Mouse (Mus musculus): ENCODE measurements around the gene Tmem179b.
A peak's percentile ranks its signal among the peaks of the same experiment; 100 is the strongest.

Gene Tmem179b

DNA sequence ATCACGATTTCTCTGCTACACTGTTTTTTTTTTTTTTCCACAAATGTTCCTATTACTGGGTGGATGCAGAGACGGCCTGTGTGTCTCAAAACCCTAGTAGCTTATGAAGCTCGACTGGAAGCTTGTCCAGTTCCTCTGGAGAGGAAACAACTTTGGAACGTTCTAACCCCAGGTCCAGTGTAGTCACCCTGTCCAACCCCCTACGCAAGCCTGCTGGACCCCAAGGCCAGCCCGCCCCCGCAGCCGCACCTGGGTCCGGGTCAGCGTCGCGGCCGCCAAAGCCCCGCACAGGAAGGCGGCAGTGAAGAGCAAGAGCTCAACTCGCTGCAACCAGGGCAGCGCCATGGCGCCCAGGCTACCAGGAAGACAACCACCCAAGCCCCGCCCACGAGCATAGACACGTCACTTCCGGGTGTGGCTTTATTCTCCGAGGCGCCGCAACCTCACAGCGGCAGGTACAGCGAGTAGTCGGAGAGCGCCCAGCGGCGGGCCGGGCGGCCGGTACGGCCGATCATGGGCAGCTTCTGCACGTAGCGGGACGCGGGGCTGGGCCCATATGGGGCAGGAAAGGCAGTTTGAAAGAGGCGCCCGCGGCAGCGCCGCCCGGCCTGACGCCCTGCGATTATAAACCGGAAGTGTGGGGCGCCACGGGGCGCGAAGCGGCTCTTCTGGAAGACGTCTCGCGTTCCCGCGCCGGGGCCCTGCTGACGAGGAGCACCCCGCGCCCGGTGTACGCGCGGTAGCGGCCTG is at the start of gene Tmem179b:
Tmem179b (minus strand) TSS at position 382 of the 750 bp plus-strand sequence.
- DNase-seq (ENCODE audit: low read depth, low spot score): peak; percentile 97

DNA sequence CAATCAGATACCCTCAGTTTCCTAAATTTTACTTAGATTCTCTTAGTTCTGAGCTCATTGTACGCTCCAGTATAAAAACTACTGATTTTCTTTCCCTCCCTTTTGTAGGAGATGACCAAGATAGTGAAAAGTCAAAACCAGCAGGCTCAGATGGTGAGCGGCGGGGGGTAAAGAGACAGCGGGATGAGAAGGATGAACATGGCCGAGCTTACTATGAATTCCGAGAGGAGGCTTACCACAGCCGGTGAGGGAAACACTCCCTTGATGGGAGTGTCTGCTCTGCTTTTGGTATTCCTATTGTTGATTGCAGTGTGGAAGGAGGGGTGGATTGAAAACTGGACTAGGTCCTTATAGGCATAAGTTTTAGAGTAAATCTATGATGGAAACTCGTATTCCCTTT is 48.4 kb upstream of the Tmem179b start:
- DNase-seq (ENCODE audit: low read depth, low spot score): no peak

DNA sequence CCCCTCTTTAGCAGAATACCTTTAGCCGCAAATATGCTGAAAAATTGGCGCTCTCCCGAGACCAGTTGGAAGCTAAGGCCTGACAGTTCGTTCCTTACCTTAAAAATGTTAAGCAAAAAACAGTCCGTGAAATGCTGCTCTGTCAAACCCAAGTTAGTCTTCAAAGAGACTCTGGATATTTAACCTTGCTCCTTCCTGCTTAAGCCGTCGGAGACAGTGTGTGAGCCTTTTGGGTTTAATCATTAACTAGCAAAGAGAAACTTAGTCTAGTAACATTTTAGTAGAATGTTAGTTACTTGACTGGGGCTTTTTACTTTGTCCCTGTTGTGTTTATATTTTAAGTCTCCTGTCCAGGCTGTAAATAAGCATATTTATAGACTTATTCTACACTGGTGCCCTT is 46.9 kb upstream of the Tmem179b start:
- no peak for DNase-seq (ENCODE audit: low read depth, low spot score)

DNA sequence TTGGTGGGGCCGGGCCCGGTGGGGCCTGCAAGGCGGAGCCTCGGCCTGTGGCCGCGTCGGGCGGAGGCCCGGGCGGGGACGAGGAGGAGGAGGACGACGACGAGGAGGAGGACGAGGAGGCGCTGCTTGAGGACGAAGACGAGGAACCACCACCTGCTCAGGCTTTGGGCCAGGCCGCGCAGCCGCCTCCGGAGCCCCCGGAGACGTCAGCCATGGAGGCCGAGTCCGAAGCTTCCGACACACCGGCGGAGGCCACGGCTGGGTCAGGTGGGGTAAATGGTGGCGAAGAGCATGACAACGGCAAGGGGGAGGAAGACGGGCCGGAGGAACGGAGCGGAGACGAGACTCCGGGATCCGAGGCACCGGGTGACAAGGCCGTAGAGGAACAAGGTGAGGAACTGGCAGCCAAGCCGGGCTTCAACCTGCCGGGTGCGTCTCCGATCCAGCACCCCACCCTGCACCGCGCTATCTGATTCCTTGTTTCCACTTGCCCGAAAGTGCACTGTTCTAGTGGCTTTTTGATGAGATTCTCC is 46.2 kb upstream of the Tmem179b start:
- no peak for DNase-seq (ENCODE audit: low read depth, low spot score)

DNA sequence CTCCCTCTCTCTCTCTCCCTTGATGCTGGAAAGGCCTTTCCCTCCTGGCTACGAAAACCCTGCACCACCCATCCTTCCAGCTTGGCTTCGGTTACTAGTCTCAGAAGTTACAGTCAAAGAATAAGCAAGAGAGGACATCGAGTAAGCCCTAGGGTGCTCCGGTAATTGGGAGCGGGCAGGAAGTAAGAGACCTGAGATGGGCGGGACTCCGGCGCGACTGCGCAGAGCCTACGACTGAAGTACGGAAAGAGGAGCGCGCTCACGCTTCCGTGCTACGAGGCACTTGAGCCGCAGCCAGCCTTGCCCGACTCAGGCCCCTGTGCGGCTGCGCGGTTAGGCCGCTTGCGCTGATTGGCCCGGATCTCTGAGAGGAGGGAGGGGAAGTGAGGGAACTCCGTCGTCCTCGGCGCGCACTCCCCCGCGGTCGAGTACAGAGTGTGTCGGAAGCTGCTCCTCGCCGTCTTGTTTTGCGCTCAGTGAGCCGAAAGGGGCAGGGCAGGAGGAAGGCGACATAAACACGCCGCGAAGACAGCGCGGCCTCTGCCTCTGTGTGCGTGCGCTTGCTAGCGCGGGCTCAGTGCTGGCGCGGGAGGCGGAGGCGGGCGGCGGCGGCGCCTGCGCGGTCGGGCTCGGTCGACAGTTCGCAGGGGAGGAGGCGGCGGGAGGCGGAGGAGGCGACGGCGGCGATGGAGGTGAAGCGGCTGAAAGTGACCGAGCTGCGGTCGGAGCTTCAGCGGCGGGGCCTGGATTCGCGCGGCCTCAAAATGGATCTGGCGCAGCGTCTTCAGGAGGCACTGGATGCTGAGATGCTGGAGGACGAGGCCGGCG is 45.5 kb upstream of the Tmem179b start, which contains the start of gene Hnrnpul2:
Hnrnpul2 (plus strand) TSS at position 415 of the 828 bp plus-strand sequence.
- DNase-seq (ENCODE audit: low read depth, low spot score): peak; percentile 100

DNA sequence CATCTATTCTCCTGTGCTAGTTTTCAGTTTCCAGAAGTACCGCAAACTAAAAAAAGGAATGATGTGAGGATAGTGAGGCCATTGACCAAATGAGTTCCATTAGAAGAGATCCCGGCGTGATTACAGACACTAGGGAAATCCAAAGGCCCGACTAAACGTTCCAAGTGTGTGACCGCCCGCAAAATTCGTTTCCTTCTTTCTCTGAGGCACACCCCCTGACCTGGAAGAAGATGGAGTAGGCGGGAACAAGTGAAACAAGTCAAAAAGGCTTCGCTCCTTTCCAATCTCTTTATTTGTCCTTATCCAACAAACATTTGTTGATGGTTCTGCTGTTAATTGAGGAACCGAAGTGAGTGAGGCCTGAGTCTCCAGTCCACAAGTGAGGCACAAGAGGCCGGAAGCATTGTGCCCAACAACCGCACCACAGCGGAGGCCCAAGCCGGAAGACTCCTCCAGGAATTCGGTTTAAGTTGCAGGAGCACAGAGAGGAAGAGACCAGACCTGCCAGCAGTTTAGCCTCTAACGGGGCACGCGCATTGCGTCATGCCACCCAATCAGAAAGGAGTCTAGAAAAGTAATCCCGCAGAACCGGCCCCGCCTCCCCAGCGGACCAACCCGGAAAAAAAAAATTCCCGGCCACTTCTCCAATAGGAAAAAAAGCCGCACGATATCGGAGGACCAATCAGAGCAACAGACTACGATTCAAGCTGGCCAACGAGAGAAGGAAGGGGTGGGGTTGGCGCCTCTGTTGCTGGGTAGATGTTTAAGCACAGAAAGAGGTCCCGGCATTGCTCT is 44.7 kb upstream of the Tmem179b start, which contains the start of gene Ttc9c:
Ttc9c (minus strand) TSS at position 533 of the 795 bp plus-strand sequence.
- peak; percentile 99 for DNase-seq (ENCODE audit: low read depth, low spot score)

DNA sequence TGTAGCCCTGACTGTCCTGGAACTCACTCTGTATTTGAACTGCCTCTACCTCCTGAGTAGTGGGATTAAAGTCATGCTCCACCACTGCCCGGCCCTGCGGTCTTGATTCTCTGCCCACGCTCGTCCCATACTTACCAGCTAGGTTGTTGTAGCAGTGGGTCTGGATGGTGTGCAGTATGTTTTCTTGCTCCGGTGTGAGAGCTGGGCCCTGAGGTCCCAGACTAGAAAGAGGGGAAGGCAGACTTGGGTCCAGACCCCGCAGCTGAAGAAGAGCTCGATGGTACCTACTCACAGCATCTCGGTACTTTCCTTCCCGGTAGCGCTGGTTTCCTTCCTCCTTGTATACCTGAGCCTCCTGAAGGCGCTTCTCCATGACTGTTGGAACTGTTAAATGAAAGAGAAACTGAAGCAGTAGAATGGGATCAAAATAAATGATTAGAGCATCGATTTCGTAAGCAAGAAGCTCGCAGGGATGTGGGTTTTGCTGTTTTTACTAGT is 44.1 kb upstream of the Tmem179b start:
- DNase-seq (ENCODE audit: low read depth, low spot score): no peak

DNA sequence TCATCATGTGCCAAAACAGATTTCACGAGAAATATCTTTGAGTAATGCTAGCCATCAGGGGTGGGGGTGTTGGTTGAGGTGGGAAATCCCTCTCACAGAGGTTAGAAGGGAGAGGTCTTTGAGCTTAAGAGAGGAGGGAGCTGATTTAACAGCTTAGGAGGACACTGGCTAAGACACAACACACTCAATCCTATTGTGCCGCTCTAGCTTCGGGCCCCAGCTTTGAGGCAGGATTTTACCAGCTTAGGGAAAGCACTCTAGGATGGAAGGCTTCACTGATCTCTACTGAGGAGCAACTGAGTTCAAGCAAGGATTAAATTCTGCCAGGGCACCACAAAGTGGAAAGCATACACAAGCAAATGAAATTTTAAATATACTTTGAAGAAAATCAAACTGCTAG is 42.7 kb upstream of the Tmem179b start:
- no peak for DNase-seq (ENCODE audit: low read depth, low spot score)

DNA sequence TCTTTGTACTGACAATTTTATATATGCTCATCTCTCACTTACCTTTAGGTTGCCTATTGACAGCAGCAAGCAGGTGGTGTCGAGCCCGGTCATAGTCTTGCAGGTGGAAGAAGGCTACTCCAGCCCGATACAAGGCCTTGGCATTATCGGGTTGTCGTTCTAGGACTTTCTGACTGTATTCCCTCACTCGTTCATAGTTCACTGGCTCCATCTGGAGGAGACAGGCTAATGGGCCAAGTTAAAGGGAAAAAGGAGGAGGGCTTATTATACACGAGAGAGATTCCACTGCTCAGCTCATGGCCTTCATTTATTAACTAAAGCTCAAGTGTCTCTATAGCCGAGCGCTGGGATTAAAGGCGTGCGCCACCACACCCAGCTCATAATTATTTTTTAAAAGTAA is 41.5 kb upstream of the Tmem179b start:
- DNase-seq (ENCODE audit: low read depth, low spot score): no peak

DNA sequence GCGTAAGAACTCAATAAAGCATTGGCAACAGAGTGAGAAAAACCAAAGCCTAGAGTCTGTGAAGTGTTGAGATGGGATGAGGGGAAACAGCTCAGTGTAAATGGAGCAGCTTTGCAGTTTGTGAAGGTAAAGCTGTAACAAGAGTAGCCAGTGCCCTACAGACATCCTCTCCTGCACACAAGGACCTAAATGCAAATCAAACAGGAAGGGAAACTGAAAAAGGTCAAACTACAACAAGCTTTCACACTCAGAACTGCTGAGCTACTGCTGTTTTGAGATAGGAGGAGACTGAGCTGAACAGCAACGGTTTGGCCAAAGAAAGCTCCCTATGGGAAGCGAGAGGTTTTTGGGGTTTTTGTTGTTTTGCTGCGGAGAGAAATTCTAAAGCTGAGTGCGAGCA is 32.5 kb upstream of the Tmem179b start:
- no peak for DNase-seq (ENCODE audit: low read depth, low spot score)

DNA sequence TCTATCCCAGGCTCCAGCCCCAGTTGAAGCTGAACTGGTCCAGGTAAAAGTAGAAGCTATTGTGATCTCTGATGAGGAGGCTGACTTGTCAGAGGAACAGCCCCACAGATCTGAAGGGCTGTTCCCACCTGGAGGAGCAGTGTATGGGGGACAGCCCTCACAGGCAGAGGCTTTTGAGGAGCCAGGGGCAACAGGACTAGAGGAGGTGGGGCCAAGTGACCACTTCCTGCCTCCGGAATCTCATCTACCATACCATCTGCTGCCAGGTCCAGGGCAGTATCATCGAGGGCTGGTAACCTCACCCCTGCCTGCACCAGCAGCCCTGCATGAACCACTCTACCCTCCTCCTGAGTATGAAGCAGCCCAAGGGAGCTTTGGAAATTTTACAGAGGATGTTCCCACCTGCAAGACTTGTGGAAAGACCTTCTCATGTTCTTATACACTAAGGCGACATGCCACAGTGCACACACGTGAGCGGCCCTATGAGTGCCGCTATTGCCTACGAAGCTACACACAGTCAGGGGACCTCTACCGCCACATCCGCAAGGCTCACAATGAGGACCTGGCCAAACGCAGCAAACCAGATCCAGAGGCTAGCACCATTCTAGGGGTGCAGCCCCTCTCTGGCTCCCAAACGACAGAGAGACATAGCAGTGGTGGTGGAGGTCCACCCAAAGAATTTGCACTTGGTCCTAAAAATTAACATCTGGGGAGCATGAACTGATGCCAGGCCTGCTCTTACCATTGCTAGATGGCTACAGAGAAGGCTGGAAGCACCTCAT is 29.8 kb upstream of the Tmem179b start:
- DNase-seq (ENCODE audit: low read depth, low spot score): no peak

DNA sequence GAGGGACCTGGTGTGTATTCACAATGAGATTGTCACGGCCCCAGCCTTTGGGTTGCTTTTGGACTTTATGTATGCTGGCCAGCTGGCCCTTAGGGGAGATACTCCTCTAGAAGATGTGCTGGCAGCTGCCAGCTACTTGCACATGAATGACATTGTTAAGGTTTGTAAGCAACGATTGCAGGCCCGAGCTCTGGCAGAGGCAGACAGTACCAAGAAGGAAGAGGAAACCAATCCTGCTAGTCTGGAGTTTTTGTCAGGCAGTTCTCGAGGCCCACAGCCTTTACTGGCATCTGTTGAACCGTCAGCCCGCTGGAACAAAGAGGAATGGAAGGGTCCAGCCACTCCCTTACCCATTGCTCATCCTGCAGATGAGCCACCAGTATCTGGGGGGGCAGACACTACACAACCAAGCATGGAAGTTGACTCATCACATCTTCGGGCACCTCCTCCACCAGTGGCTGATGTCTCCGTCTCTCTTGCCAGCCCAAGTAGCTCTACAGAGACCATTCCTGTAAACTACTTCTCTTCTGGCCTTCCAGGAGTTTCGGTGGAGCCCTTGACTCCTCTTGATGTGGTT is 29.0 kb upstream of the Tmem179b start:
- DNase-seq (ENCODE audit: low read depth, low spot score): no peak

DNA sequence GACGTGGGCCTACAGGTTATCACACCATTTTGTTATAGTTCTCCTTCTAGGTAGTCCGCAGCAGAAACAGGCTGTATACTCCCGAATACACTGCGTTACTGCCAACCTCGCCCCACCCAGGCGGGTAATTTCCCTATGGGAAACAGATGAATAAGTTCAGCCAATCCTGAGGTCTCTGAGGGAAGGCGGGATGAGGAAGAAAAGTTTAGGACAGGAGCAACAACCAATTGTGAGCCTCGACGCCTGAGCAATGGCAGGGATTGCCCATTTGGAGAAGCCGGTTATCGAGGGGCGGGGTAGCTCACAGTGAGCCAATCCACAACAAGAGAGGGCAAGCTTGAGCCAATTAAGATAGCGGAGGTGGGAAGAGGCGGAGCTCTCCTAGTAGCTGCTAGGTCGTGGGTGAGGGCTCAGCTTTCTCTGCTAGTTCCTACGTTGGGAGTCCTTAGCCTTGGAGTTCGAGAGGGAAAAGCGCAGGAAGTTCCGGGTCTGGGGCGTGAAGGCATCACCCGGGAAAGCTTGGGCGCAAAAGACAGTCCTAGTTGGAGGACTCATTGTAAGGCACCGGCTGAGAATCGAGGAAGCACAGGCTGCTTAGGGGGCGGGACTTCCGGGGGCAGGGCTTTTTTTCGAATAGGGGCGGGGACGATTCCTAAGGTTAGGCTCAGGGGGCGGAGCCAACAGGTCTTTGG is 28.0 kb upstream of the Tmem179b start, which contains the start of gene Zbtb3:
Zbtb3 (plus strand) TSS at position 426 of the 692 bp plus-strand sequence.
- peak; percentile 100 for DNase-seq (ENCODE audit: low read depth, low spot score)

DNA sequence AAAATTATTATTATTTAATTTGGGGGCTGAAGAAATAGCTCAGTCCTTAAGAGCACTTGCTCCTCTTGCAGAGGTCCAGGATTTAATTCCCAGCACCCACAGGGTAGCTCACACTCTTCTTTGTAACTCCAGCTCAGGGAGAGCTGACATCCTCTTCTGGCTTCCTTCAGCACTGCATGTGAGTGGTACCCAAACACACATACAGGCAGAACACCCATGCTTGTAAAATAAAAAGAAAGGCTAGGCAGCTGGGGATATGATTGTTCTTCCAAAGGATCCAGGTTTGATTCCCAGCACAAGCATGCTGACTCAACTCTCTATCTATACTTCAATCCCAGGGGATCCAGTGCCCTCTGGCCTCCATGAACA is 24.7 kb upstream of the Tmem179b start:
- DNase-seq (ENCODE audit: low read depth, low spot score): no peak

DNA sequence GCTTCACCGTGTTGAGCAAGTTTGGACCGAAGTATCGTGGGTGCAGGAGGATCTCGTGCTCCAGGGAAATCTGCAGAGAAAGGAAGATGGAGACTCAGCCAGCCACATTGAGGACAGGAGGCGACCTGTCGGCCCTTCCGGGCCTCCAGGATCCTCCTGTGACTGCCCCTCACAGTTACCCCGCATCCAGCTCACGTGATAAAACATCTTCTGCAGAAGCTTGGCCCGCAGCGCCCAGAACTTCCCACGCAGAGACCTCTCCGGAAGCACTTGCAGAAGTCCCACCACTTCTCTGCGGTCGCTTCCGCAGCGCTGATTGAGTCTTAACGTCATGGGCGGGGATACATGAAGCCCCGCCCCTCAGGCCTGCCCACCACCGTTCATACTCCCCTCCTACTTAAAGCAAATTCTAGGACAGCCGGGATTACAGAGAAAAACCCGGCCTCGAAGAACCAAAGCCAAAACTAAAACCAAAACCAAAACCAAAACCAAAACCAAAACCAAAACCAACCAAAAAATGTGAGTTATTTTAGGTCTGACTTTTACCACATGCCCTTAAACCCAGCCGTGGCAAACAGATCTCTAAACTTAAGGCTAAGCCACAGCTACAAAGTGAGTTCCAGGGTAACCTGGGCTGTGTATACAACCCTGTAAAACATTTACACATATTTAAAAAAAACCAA is 24.1 kb upstream of the Tmem179b start, which contains the start of gene Polr2g:
Polr2g (minus strand) TSS at position 314 of the 683 bp plus-strand sequence.
- peak; percentile 97 for DNase-seq (ENCODE audit: low read depth, low spot score)

DNA sequence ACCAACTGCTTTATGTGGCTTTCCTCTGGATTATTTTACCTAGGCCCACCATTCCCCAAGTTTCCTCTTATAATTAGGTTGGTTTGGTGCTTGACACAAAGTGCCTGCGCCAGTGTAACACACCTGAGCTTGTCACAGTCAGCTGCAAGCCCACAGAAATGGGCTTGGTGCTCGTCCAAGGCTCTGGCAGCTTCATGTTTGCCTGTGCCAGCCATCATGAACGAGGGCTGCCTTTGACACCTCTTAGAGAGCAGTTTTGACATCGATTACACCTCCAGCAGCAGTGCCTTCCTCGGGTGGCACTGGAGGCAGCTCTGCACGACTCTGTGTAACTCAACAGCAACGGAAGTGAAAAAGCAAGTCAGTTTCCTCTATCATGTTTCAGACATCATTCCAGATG is 15.9 kb upstream of the Tmem179b start:
- no peak for DNase-seq (ENCODE audit: low read depth, low spot score)

DNA sequence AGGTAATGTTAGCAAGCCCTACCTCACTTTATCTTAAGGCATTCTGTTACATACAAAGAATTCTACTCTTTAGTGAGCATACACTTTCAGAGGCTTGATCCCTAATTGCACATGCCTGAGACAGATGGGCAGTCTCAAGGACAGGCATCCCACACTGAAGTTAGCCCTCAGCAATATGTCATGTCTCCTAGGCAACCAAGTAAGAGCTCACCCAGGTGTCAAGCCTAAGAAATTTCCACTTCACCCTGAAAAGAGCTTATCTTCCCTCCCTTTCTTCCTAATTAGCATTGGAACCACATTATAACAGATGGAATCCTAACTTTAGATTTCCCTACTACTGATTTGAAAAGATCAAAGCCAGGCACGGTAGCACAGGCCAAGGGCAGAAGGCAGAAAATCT is 14.9 kb upstream of the Tmem179b start:
- DNase-seq (ENCODE audit: low read depth, low spot score): no peak

DNA sequence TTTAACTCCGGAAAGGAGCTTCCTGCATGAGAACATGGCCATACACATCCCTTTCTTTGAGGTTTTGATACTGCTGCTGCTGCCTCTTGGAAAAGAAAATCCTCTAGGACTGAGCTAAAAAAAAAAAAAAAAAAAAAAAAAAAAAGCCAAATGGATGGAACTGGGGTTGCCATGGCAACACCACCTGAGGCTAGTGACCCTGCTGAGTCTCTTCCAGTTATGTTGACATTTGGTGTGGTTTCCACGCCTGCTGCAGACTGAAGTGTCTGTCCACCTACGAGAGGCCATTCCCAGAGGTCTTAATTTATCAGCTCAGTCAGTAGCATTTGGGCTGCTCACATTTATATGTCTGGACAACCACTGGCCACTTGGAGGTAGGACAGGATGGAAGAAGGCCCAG is 14.3 kb upstream of the Tmem179b start:
- DNase-seq (ENCODE audit: low read depth, low spot score): peak; percentile 48
